Mouse (Mus musculus) ovary, adult 10 weeks (tissue): ENCODE results near the gene Yod1. TPM values are rescaled to one million over a fixed set of nuclear protein-coding genes. Genes with fewer than 3 reads are reported as not detected.

Source experiments
- polyA plus RNA-seq: library from polyadenylated mRNA; stranded (reverse); fragments of 350-450 nt; fragmentation: Illumina TruSeq; extraction: RNeasy Lipid Tissue Mini Kit (QIAGEN cat#74804); gene quantifications from one replicate; pipeline ENCODE4 v1.2.3, GENCODE M21; 2014

Gene Yod1
- polyA plus RNA-seq = 20.7 TPM

DNA sequence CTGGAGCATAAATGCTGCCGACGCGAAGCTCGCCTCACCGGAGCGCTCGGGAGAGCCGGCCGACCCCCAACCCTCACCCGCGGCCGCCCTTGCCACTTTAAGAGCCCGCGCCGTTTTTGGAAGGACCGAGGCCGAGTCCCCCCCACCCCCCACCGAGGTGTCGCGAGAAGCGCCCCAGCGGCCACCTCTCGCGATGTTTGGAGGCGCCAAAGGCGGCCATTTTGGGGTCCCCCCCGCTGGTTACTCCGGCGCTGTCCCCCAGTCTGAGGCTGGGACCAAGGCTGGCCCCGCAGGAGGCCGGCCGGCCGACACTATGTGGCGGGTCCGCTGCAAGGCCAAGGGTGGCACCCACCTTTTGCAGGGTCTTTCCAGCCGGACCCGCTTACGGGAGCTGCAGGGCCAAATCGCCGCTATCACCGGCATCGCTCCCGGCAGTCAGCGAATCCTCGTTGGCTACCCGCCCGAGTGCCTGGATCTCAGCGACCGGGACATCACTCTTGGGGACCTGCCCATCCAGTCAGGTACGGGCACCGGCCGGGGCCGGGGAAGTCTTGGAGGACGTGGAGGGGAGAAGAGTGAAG lies at the start of gene Yod1:
Yod1 (plus strand) TSS at position 37 of the 581 bp plus-strand sequence.

DNA sequence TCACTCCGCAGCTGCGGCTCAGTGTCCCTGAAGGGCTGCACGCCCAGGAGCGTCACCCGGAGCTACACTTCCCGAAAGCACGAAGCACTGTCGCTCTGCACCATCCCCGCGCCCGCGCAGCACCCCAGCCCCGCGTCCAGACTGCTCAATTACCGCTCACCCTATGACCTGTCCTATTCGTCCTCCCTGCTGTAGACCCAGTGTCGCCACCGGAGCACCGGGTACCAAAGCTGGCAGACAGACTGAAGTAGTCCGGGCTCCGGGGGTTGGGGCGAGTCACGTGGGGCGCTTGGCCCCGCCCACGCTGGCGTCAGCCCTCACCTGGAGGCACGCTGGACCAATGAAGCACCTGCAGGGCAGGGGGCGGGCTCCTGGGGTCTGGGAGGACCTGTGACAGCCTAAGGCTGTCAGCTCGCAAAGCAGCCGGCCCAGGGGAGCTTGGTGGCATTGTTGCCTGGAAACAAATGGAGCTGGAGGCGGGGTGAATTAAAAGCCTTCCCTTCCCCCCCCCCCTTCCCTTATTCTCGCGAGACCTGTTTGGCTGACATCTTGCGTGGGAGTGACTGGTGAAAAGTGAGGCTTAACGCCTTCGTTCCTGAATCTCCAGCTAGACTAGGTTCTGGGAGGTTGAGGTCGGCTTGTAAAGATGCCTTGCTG lies 1.4 kb upstream of the Yod1 start, which contains the start of gene Gm29427:
Gm29427 (minus strand) TSS at position 239 of the 657 bp plus-strand sequence.

DNA sequence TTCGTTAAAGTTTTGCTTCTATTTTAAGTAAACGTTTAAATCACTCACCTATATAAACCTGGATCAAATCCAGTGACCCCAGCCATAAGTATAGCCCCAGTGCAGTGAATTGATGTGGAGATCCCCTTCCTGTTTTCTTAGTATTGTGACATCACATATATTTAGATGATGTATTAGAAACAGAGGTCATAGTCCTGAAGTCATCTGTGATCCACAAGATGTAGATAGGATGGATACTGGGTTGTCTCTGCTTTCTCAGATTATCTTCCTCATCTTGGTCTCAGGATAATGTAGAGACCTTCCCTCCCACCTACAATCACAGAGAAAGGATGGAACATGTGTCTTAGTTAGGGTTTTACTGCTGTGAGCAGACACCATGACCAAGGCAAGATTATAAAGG lies 12.0 kb downstream of the Yod1 start, which contains the start of gene Pfkfb2:
Pfkfb2 (minus strand) TSS at position 101 of the 400 bp plus-strand sequence.

DNA sequence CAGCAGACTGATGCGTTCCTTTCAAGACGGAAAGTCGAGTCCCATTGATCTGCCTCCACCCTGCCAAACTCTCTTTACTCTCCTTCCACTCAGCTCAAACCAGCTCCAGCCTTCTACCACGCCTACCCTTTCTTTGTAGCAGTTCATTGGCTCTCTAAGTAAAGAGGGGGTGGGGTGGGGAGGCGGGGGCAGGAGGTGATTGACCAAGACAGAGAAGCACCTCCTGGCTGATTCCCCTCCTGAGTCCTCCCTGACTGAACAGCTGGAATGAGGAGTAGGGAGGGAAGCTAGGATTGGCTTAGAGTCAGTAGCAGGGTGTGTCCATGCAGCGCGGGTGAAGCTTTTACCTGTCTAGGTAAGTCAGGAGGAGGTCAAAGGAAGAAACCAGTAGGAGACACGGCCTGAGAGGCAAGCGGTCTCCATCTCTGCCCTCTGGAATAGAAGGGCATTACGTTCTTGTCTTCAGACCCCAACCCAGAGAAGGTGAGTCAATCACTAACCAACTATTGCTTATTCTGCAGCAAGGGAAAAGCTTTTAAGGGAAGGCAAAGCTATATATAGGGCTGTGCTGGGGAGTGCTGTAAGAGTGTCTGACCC lies 14.7 kb downstream of the Yod1 start, which contains the start of gene AA986860:
AA986860 (plus strand) TSS at position 236 of the 597 bp plus-strand sequence.

Other genes with a start within 250 kb of the Yod1 start
- gene Zp3r, start 87.7 kb upstream of the Yod1 start, polyA plus RNA-seq = not detected
- 0.20 TPM for gene C4bp, start 55.7 kb upstream of the Yod1 start, polyA plus RNA-seq
- gene Gm29427, start 1.5 kb upstream of the Yod1 start, polyA plus RNA-seq = not detected
- gene Pfkfb2, start 11.9 kb downstream of the Yod1 start, polyA plus RNA-seq = 16.1 TPM
- 0.91 TPM for gene AA986860, start 14.6 kb downstream of the Yod1 start, polyA plus RNA-seq
- gene Fcamr, start 83.6 kb downstream of the Yod1 start, polyA plus RNA-seq = not detected
- gene Pigr, start 109.4 kb downstream of the Yod1 start, polyA plus RNA-seq = 0.23 TPM
- gene Fcmr, start 148.3 kb downstream of the Yod1 start, polyA plus RNA-seq = not detected
- gene Il24, start 170.1 kb downstream of the Yod1 start, polyA plus RNA-seq = not detected
- gene Il20, start 194.1 kb downstream of the Yod1 start, polyA plus RNA-seq = 0.40 TPM
- not detected for gene Il19, start 222.8 kb downstream of the Yod1 start, polyA plus RNA-seq